Mouse (Mus musculus) adrenal gland, adult (tissue): ENCODE measurements around the gene Hspg2.

ENCODE experiments used
- DNase-seq, 2 experiments: peaks; one replicate each; pipeline ENCODE4 v3.0.0; 2022 to 2023; ENCODE audit warnings: low spot score in 1 of 2; ENCODE audit not compliant: inconsistent age in 2 of 2

Gene Hspg2

GRCm38 (mm10) chr4:137460676-137461075, 7.9 kb upstream of the Hspg2 start:
- no peak for DNase-seq

GRCm38 (mm10) chr4:137461217-137461616, 7.4 kb upstream of the Hspg2 start:
- no peak for DNase-seq

- DNase-seq = no peak
These were observed 6.4 kb upstream of the Hspg2 start for GRCm38 (mm10) chr4:137461981-137462690.

- peak; percentile 58 to 72 for DNase-seq
These were observed 3.3 kb upstream of the Hspg2 start for GRCm38 (mm10) chr4:137465125-137465787.

GRCm38 (mm10) chr4:137466991-137467390, 1.6 kb upstream of the Hspg2 start:
- peak in 1 of 2 experiments; percentile 37 for DNase-seq

GRCm38 (mm10) chr4:137467525-137467924, 1.0 kb upstream of the Hspg2 start:
- peak in 1 of 2 experiments; percentile 48 for DNase-seq

GRCm38 (mm10) chr4:137469081-137469844, 694 bp downstream of the Hspg2 start:
- peak; percentile 48 to 90 for DNase-seq

GRCm38 (mm10) chr4:137469845-137470692, 1.5 kb downstream of the Hspg2 start:
- DNase-seq = peak; percentile 62 to 84

GRCm38 (mm10) chr4:137470701-137471317, 2.2 kb downstream of the Hspg2 start:
- DNase-seq = peak; percentile 45 to 71

- DNase-seq = peak in 1 of 2 experiments; percentile 54
These were observed 2.8 kb downstream of the Hspg2 start for GRCm38 (mm10) chr4:137471326-137471725.

- peak in 1 of 2 experiments; percentile 30 for DNase-seq
These were observed 4.7 kb downstream of the Hspg2 start for GRCm38 (mm10) chr4:137473240-137473639.

- DNase-seq = peak; percentile 90 to 92
These were observed 5.3 kb downstream of the Hspg2 start for GRCm38 (mm10) chr4:137473701-137474388.

- DNase-seq = peak in 1 of 2 experiments; percentile 44
These were observed 6.1 kb downstream of the Hspg2 start for GRCm38 (mm10) chr4:137474694-137475093.

- DNase-seq = no peak
These were observed 6.9 kb downstream of the Hspg2 start for GRCm38 (mm10) chr4:137475271-137476050.

- peak; percentile 60 to 82 for DNase-seq
These were observed 7.6 kb downstream of the Hspg2 start for GRCm38 (mm10) chr4:137476065-137476760.

- peak; percentile 79 to 86 for DNase-seq
These were observed 8.2 kb downstream of the Hspg2 start for GRCm38 (mm10) chr4:137476761-137477237.

GRCm38 (mm10) chr4:137477611-137478010, 9.0 kb downstream of the Hspg2 start:
- DNase-seq = no peak

GRCm38 (mm10) chr4:137478306-137478705, 9.7 kb downstream of the Hspg2 start:
- DNase-seq = peak; percentile 42 to 54
